Mouse (Mus musculus) hindbrain, postnatal 0 days (tissue): ENCODE measurements at regions not wholly inside any gene's neighbourhood (a gene's known extent, or its start where the extent isn't known, plus 50 kb on each side); places are given as distances from the start of the nearest gene placed in this dataset.

Source experiments
- ATAC-seq: fragments of 200-750 bp; cut with Nextera tagmentation; 2 replicates; pipeline ENCODE4 v1.8.0; 2017; ENCODE audit warnings: mild to moderate bottlenecking, moderate TSS enrichment, moderate library complexity
- DNase-seq: peaks from one replicate; pipeline ENCODE4 v3.0.0-alpha.2; 2015; ENCODE audit warnings: low spot score
- H3K27ac ChIP-seq: fragments of 300-500 bp; sonication (generic); 2 replicates; pipeline ENCODE4 v1.5.1; 2014; ENCODE audit warnings: mild to moderate bottlenecking
- H3K27me3 ChIP-seq: fragments of 300-500 bp; sonication (generic); 2 replicates; pipeline ENCODE4 v1.6.1; 2014; ENCODE audit warnings: low read length, mixed read lengths; ENCODE audit not compliant: insufficient read depth
- H3K36me3 ChIP-seq: fragments of 300-500 bp; sonication (generic); 2 replicates; pipeline ENCODE4 v1.6.1; 2014; ENCODE audit warnings: low read length, mixed read lengths; ENCODE audit not compliant: insufficient read depth
- H3K4me1 ChIP-seq: fragments of 300-500 bp; sonication (generic); 2 replicates; pipeline ENCODE4 v1.6.1; 2014; ENCODE audit warnings: antibody characterized with exemption, low read length, mixed read lengths; ENCODE audit not compliant: insufficient read depth
- H3K4me2 ChIP-seq: fragments of 300-500 bp; sonication (generic); 2 replicates; pipeline ENCODE4 v1.6.1; 2014; ENCODE audit warnings: low read depth, mild to moderate bottlenecking, low read length, moderate library complexity, mixed read lengths
- H3K4me3 ChIP-seq: fragments of 300-500 bp; sonication (generic); 2 replicates; pipeline ENCODE4 v1.5.1; 2014; ENCODE audit warnings: low read length
- H3K9ac ChIP-seq: fragments of 300-500 bp; sonication (generic); replicated peaks from 2 replicates; pipeline ENCODE4 v1.6.1; 2014; ENCODE audit warnings: mild to moderate bottlenecking, low read length, moderate library complexity, mixed read lengths
- H3K9me3 ChIP-seq: fragments of 300-500 bp; sonication (generic); 2 replicates; pipeline ENCODE4 v1.6.1; 2016; ENCODE audit warnings: low read length, mixed read lengths
- CTCF ChIP-seq: IDR thresholded peaks from 2 replicates; pipeline ENCODE4 v1.5.1; 2016; ENCODE audit warnings: antibody characterized with exemption, control low read depth, low read depth
- WGBS: fragments of 180-500 bp; shearing (Covaris S2); extraction: QIAGEN DNeasy Blood & Tissue Kit; methylation state at CpG from one replicate; pipeline ENCODE4 v1.1.7; 2014; 5-methylcytosine and 5-hydroxymethylcytosine counted together

DNA sequence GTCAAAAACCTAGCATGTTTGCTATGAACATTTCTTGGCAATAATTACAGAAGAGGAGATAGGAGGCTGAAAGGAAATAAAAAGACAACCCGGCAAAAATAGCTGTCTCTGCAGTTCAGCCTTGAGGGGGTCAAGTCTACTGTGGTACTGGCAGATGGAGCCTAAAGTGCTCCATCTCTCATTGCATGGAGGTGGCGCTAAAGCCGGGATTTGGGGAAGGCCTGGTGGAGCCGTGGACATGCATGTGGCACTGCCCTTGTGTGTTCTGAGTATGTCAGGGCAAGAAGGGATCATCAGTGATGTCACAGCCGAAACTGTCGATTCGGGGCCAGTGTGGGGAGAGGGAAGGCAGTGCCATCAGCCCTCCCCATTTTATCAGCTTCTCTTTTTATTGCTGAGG is 161.3 kb upstream of the 9630041A04Rik start:
- no peaks in the 10 kb centered on the region for H3K27me3 ChIP-seq
- ATAC-seq = no peak
- peak; percentile 32 for DNase-seq
- TF ChIP-seq CTCF = peak; percentile 46
- no peak overlapping the region for H3K4me3 ChIP-seq
- H3K36me3 ChIP-seq = no peaks in the 10 kb centered on the region
- H3K27ac ChIP-seq = no peak overlapping the region
- H3K9ac ChIP-seq = no peak overlapping the region
- WGBS = 65% methylated on average over 7 of the region's 7 CpGs
- no peaks in the 10 kb centered on the region for H3K9me3 ChIP-seq
- H3K4me2 ChIP-seq = no peak overlapping the region
- H3K4me1 ChIP-seq = no peaks in the 10 kb centered on the region

GRCm38 (mm10) chr9:101694054-101694453 is 167.6 kb upstream of the 9630041A04Rik start:
- no peak for TF ChIP-seq CTCF
- H3K9ac ChIP-seq = no peak overlapping the region
- 85% methylated on average over 5 of the region's 5 CpGs for whole genome bisulfite sequencing
- H3K27ac ChIP-seq = no peak overlapping the region
- no peaks in the 10 kb centered on the region for H3K4me1 ChIP-seq
- no peak overlapping the region for H3K4me2 ChIP-seq
- no peak overlapping the region for H3K4me3 ChIP-seq
- DNase-seq = no peak
- H3K27me3 ChIP-seq = no peaks in the 10 kb centered on the region
- ATAC-seq = no peak
- H3K9me3 ChIP-seq = no peaks in the 10 kb centered on the region
- H3K36me3 ChIP-seq = no peaks in the 10 kb centered on the region

DNA sequence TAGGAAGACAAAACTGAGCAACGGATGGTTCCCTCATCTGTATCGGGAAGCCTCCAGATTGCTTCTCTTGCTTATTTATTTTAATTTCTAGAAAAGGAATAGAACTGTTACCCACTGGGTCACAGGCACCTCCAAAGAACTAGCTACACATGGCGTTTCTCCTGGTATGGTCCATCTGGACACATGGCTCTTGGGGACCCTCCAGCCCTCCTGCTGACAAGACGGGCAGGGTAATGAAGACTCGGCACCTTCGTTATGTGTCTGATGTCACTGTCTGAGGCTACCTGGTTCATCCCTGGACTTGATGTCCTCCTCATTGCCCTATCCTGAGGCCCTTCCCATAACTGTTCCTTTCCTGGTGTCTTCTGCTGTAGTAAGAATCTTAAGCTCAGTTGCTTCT is 170.3 kb upstream of the 9630041A04Rik start:
- 0 out of 2 replicates have a peak overlapping the region, but pooled peaks have one; percentile 56 for H3K4me2 ChIP-seq
- no peaks in the 10 kb centered on the region for H3K4me1 ChIP-seq
- 59% methylated on average over 6 of the region's 6 CpGs for WGBS
- no peak overlapping the region for H3K27ac ChIP-seq
- H3K4me3 ChIP-seq = no peak overlapping the region
- no peaks in the 10 kb centered on the region for H3K36me3 ChIP-seq
- TF ChIP-seq CTCF = no peak
- no peak for ATAC-seq
- no peak overlapping the region for H3K9ac ChIP-seq
- no peaks in the 10 kb centered on the region for H3K27me3 ChIP-seq
- H3K9me3 ChIP-seq = no peaks in the 10 kb centered on the region
- no peak for DNase-seq

GRCm38 (mm10) chr9:101690916-101691315 is 170.7 kb upstream of the 9630041A04Rik start:
- no peak overlapping the region for H3K4me3 ChIP-seq
- no peak overlapping the region for H3K9ac ChIP-seq
- ATAC-seq = no peak
- peak; percentile 15 for DNase-seq
- TF ChIP-seq CTCF = no peak
- 20% methylated on average over 7 of the region's 7 CpGs for WGBS
- no peaks in the 10 kb centered on the region for H3K27me3 ChIP-seq
- H3K9me3 ChIP-seq = no peaks in the 10 kb centered on the region
- H3K36me3 ChIP-seq = no peaks in the 10 kb centered on the region
- H3K4me1 ChIP-seq = no peaks in the 10 kb centered on the region
- peak overlapping the region; percentile 56 for H3K4me2 ChIP-seq
- no peak overlapping the region for H3K27ac ChIP-seq

GRCm38 (mm10) chr9:101690402-101690861 is 171.2 kb upstream of the 9630041A04Rik start:
- DNase-seq = no peak
- Histone ChIP-seq H3K36me3 (no peaks in the 10 kb centered on the region), H3K4me2 (peak overlapping the region; percentile 56), H3K27me3 (no peaks in the 10 kb centered on the region), H3K27ac (peak overlapping the region; percentile 59), H3K9me3 (no peaks in the 10 kb centered on the region), H3K4me1 (no peaks in the 10 kb centered on the region), H3K4me3 (peak overlapping the region; percentile 15), H3K9ac (peak overlapping the region; percentile 28)
- ATAC-seq = peak; percentile 25; the same call in 1 of the 2 replicates
- 11% methylated on average over 12 of the region's 12 CpGs for WGBS
- TF ChIP-seq CTCF = no peak

DNA sequence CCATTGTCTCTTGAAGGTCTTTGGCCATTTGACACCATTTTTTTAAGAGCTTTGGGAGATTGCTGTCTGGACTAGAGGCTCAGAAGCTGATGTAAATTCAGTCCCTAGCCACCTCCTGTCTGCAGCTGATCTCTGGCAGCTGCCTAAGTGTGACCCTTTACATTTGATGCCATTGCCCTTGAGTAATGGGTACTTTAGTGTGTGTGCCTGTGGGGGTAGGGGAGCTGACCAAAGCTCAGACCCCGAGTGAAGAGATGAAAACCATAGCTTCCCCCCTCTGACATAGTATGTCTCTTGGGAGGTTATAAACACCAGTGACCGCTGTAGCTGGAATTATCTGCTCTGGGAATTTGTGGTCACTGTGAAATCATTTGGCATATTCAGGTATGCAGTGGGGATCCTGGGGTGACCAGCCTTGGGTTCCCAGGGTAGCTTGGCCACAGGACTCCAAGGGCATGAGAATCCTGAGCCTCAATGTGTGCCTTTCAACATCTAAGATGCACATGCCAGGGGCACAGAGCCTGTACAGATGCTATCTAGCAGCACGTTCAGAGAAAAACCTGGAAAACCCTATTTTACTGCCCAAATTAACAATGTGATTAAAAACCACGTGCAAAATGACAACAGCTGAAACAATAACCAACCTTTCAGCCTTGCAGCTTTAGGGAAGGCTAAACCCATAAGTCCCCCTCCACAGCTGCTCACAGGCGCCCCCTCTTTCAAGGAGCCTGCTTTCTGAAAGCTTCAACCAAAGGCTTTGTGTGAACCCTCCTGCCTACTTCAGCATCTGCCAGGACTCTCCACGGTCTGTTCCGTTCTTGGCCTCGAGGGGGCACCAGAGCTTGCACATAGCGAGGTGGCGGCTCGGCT is 171.9 kb upstream of the 9630041A04Rik start:
- WGBS = 12% methylated on average over 11 of the region's 11 CpGs
- Histone ChIP-seq H3K27ac (0 out of 2 replicates have a peak overlapping the region, but pooled peaks have one; percentile 59), H3K27me3 (no peaks in the 10 kb centered on the region), H3K4me3 (peak overlapping the region; percentile 15), H3K9me3 (no peaks in the 10 kb centered on the region), H3K9ac (peak overlapping the region; percentile 28; the same call in 1 of the 2 replicates), H3K4me2 (peak overlapping the region; percentile 56), H3K4me1 (no peaks in the 10 kb centered on the region), H3K36me3 (no peaks in the 10 kb centered on the region)
- peak; percentile 98 for TF ChIP-seq CTCF
- peak; percentile 97 for DNase-seq
- ATAC-seq = peak; percentile 89

GRCm38 (mm10) chr9:101687226-101687625 is 174.4 kb upstream of the 9630041A04Rik start:
- Histone ChIP-seq H3K36me3 (no peaks in the 10 kb centered on the region), H3K9ac (no peak overlapping the region), H3K27me3 (no peaks in the 10 kb centered on the region), H3K4me1 (no peaks in the 10 kb centered on the region), H3K27ac (no peak overlapping the region), H3K9me3 (no peaks in the 10 kb centered on the region), H3K4me2 (no peak overlapping the region), H3K4me3 (no peak overlapping the region)
- ATAC-seq (no peak), DNase-seq (peak; percentile 44)
- WGBS = 54% methylated on average over 6 of the region's 6 CpGs
- TF ChIP-seq CTCF = no peak
